Mouse (Mus musculus): ENCODE data around the gene Nadsyn1.

DNA sequence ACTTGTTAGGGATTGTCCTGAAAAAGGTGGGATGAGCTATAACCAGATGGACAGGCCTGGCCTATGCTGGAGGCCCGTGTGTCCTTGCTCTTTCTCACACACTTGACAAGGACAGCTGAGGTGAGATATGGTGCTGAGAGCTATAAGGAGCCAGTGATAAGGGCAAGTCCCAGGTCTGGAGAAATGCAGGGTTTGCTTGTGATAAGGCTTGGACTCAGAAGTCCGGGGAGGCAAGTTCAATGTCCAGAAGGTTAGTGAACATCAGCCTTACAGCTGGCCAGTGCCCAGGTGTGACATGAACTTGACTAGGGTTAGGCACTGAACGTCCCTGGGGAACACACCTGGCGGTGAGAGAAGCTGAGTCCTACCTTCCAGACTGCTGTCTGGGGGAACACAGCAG, 70.6 kb downstream of the Nadsyn1 start:
- no peak for TF ChIP-seq CTCF (conservative IDR thresholded peaks at IDR 0.05; ENCODE audit: low read length)
- no peak for TF ChIP-seq NANOG (IDR thresholded peaks at IDR 0.05; ENCODE audit: borderline replicate concordance, low read length)

All from E14TG2a.4 (cell line).